ENCODE assay signal across 23 mouse cellular contexts in genomic region chr15:80844926-80845325, GRCm38 (mm10).
DNase-seq lines count a peak whose midpoint lies in the region; ATAC-seq and TF ChIP-seq lines count a peak whose summit lies in the region.
"Had no signal": no experiment of that assay in that cellular context is flagged by ENCODE, and none has a peak within 500 bp of the region (broad histone marks: within the 10 kb centered on the region; RNA-seq: fewer than 3 reads in every experiment).

No protein-coding gene starts in this region.

- no peaks in the 10 kb centered on the region for H3K27me3 ChIP-seq in liver, embryonic 11.5 days (replicated peaks; ENCODE audit: control insufficient read depth, insufficient read depth, low read length)
- no peaks in the 10 kb centered on the region for H3K27me3 ChIP-seq in liver, embryonic 15.5 days
- no peaks in the 10 kb centered on the region for H3K27me3 ChIP-seq in kidney, adult 2 months (replicated peaks; ENCODE audit: control insufficient read depth, insufficient read depth, low read length)
- H3K27me3 ChIP-seq: CH12.LX; forebrain, embryonic 13.5 days; heart, embryonic 13.5 days; hindbrain, embryonic 15.5 days; Patski had no signal

- H3K27ac ChIP-seq in liver, embryonic 11.5 days (ENCODE audit: low read depth, low read length): no peak overlapping the region
- peak overlapping the region; percentile 35; the same call in 1 of the 2 replicates for H3K27ac ChIP-seq in liver, embryonic 15.5 days (replicated peaks)
- no peak overlapping the region for H3K27ac ChIP-seq in kidney, adult 2 months (ENCODE audit: insufficient read depth, low read depth, low read length)
- H3K27ac ChIP-seq: forebrain, embryonic 10.5 days; forebrain, embryonic 13.5 days; gastrocnemius, adult 2 months; heart, embryonic 13.5 days; hindbrain, embryonic 15.5 days had no signal

- peak; percentile 43; the same call in 1 of the 2 replicates for ATAC-seq in liver, embryonic 11.5 days (replicated peaks; ENCODE audit: low FRiP score)
- ATAC-seq in liver, embryonic 15.5 days (ENCODE audit: insufficient read depth): peak; percentile 40; the same call in 1 of the 2 replicates
- peak; percentile 58 for ATAC-seq in megakaryocyte-erythroid progenitor cell, adult 5-6 weeks (replicated peaks; ENCODE audit: low FRiP score, low TSS enrichment, poor library complexity, severe bottlenecking)
- ATAC-seq: forebrain, embryonic 13.5 days; forebrain, embryonic 16.5 days; Patski had no signal

- H3K9ac ChIP-seq in liver, embryonic 11.5 days (ENCODE audit: low read depth, low read length): no peak overlapping the region
- H3K9ac ChIP-seq in liver, embryonic 15.5 days: no peak overlapping the region
- H3K9ac ChIP-seq: forebrain, embryonic 13.5 days; heart, embryonic 13.5 days; hindbrain, embryonic 15.5 days had no signal

- H3K9me3 ChIP-seq in liver, embryonic 11.5 days (ENCODE audit: control insufficient read depth, low read length): no peaks in the 10 kb centered on the region
- no peaks in the 10 kb centered on the region for H3K9me3 ChIP-seq in liver, embryonic 15.5 days (replicated peaks)
- H3K9me3 ChIP-seq: forebrain, embryonic 10.5 days; forebrain, embryonic 13.5 days; G1E; heart, embryonic 13.5 days; hindbrain, embryonic 15.5 days had no signal

- H3K4me3 ChIP-seq in liver, embryonic 11.5 days (ENCODE audit: low read depth, low read length): no peak overlapping the region
- H3K4me3 ChIP-seq in liver, embryonic 15.5 days (replicated peaks): no peak overlapping the region
- H3K4me3 ChIP-seq in kidney, adult 2 months (ENCODE audit: insufficient read depth, low read depth, low read length): no peak overlapping the region
- H3K4me3 ChIP-seq: forebrain, embryonic 10.5 days; forebrain, embryonic 13.5 days; gastrocnemius, adult 2 months; heart, embryonic 13.5 days; hindbrain, embryonic 15.5 days had no signal

- WGBS in liver, embryonic 11.5 days: 78% methylated on average over 2 of the region's 2 CpGs
- WGBS in liver, embryonic 15.5 days (ENCODE audit: insufficient replicate concordance): 52% methylated on average over 2 of the region's 2 CpGs
- 89% methylated on average over 2 of the region's 2 CpGs for whole genome bisulfite sequencing in kidney, adult 2 months

- H3K4me2 ChIP-seq in liver, embryonic 11.5 days: no peak overlapping the region
- H3K4me2 ChIP-seq in liver, embryonic 15.5 days: no peak overlapping the region
- H3K4me2 ChIP-seq: forebrain, embryonic 13.5 days; heart, embryonic 13.5 days; hindbrain, embryonic 15.5 days had no signal

- no peak for DNase-seq in liver, embryonic 11.5 days (ENCODE audit: low spot score)
- no peak for DNase-seq in liver
- no peak for DNase-seq in kidney, adult 2 months
- DNase-seq in frontal cortex, postnatal 36 days (ENCODE audit: low spot score in 2 of 2): no peak
- DNase-seq: adrenal gland, postnatal 36 days; cerebellum, adult 18-20 months; cerebellum, adult 9-10 months; cerebellum, postnatal 14 days; gastrocnemius, adult 2 months; gastrocnemius, postnatal 14 days; heart, adult 18-20 months; heart, postnatal 14 days; heart, postnatal 4 days had no signal

- TF ChIP-seq CTCF in kidney, adult 2 months (conservative IDR thresholded peaks at IDR 0.05; ENCODE audit: insufficient read depth, insufficient read length, low read depth, low read length): no peak

- no peaks in the 10 kb centered on the region for H3K36me3 ChIP-seq in liver, embryonic 11.5 days (ENCODE audit: control insufficient read depth, insufficient read depth, low read length)
- peaks cover 30% of the 10 kb centered on the region for H3K36me3 ChIP-seq in liver, embryonic 15.5 days (replicated peaks)
- no peaks in the 10 kb centered on the region; the same call in 1 of the 2 replicates for H3K36me3 ChIP-seq in kidney, adult 2 months (ENCODE audit: control insufficient read depth, insufficient read depth, low read length)
- H3K36me3 ChIP-seq: hindbrain, embryonic 15.5 days had no signal

- H3K4me1 ChIP-seq in liver, embryonic 11.5 days (replicated peaks; ENCODE audit: control insufficient read depth, insufficient read depth, low read length): peaks cover 30% of the 10 kb centered on the region
- peaks cover 50% of the 10 kb centered on the region for H3K4me1 ChIP-seq in liver, embryonic 15.5 days (replicated peaks)
- H3K4me1 ChIP-seq in kidney, adult 2 months (ENCODE audit: control insufficient read depth, insufficient read depth, low read length): peaks cover 15% of the 10 kb centered on the region; the same call in 1 of the 2 replicates

- no peak for TF ChIP-seq POLR2A in kidney, adult 2 months (IDR thresholded peaks at IDR 0.05; ENCODE audit: low read depth, low read length)
